Mouse (Mus musculus) limb, embryonic 15.5 days (tissue): ENCODE results near the gene S100a2. TPM values are rescaled to one million over a fixed set of nuclear protein-coding genes. Genes with fewer than 3 reads are reported as not detected.

Source experiments
- ATAC-seq: fragments of 200-750 bp; cut with Nextera tagmentation; 2 replicates; pipeline ENCODE4 v1.8.0; 2017; ENCODE audit warnings: low read depth, moderate TSS enrichment; ENCODE audit not compliant: insufficient number of reproducible peaks, low FRiP score, low TSS enrichment
- H3K27ac ChIP-seq: fragments of 300-500 bp; sonication (generic); 2 replicates; pipeline ENCODE4 v1.5.1; 2015; ENCODE audit warnings: moderate library complexity, mild to moderate bottlenecking, inconsistent platforms
- H3K27me3 ChIP-seq: fragments of 300-500 bp; sonication (generic); 2 replicates; pipeline ENCODE4 v1.6.1; 2015; ENCODE audit warnings: inconsistent platforms
- H3K36me3 ChIP-seq: fragments of 300-500 bp; sonication (generic); 2 replicates; pipeline ENCODE4 v1.6.1; 2015; ENCODE audit warnings: inconsistent platforms
- H3K4me1 ChIP-seq: fragments of 300-500 bp; sonication (generic); 2 replicates; pipeline ENCODE4 v1.6.1; 2015; ENCODE audit warnings: inconsistent platforms
- H3K4me2 ChIP-seq: fragments of 300-500 bp; sonication (generic); 2 replicates; pipeline ENCODE4 v1.6.1; 2015; ENCODE audit warnings: mild to moderate bottlenecking, inconsistent platforms
- H3K4me3 ChIP-seq: fragments of 300-500 bp; sonication (generic); 2 replicates; pipeline ENCODE4 v1.5.1; 2015; ENCODE audit warnings: mild to moderate bottlenecking, inconsistent platforms
- H3K9ac ChIP-seq: fragments of 300-500 bp; sonication (generic); 2 replicates; pipeline ENCODE4 v1.6.1; 2015; ENCODE audit warnings: inconsistent platforms
- H3K9me3 ChIP-seq: fragments of 300-500 bp; sonication (generic); 2 replicates; pipeline ENCODE4 v1.6.1; 2016; ENCODE audit warnings: inconsistent platforms
- WGBS: fragments of 180-500 bp; shearing (Covaris S2); methylation state at CpG from one replicate; pipeline ENCODE4 v1.1.7; 2015; 5-methylcytosine and 5-hydroxymethylcytosine counted together
- polyA plus RNA-seq: library from polyadenylated mRNA; unstranded; fragments of >200 nt; fragmentation: Nextera tagmentation; extraction: Ambion mirVana; gene quantifications from 2 replicates; pipeline ENCODE4 v1.2.1, GENCODE M21; 2015

S100a2 gene
- polyA plus RNA-seq, 1 experiment from 2014 or later: not detected

- Histone ChIP-seq H3K36me3 (no peaks in the 10 kb centered on the region), H3K27ac (no peak overlapping the region), H3K4me3 (no peak overlapping the region), H3K27me3 (no peaks in the 10 kb centered on the region), H3K9ac (no peak overlapping the region), H3K9me3 (no peaks in the 10 kb centered on the region), H3K4me1 (peaks cover 34% of the 10 kb centered on the region), H3K4me2 (no peak overlapping the region)
- 98% methylated on average over 1 of the region's 1 CpGs for WGBS
- ATAC-seq: no peak
Observed at GRCm38 (mm10) chr3:90582156-90582555, 7.9 kb upstream of the S100a2 start.

- no peaks in the 10 kb centered on the region for H3K36me3 ChIP-seq
- no peak overlapping the region for H3K4me2 ChIP-seq
- peaks cover 38% of the 10 kb centered on the region for H3K4me1 ChIP-seq
- no peak overlapping the region for H3K9ac ChIP-seq
- H3K27me3 ChIP-seq: no peaks in the 10 kb centered on the region
- H3K27ac ChIP-seq: no peak overlapping the region
- H3K4me3 ChIP-seq: no peak overlapping the region
- WGBS: 78% methylated on average over 4 of the region's 4 CpGs
- H3K9me3 ChIP-seq: no peaks in the 10 kb centered on the region
- no peak for ATAC-seq
Observed at GRCm38 (mm10) chr3:90582556-90582955, 7.5 kb upstream of the S100a2 start.

GRCm38 (mm10) chr3:90583893-90584292 lies 6.2 kb upstream of the S100a2 start:
- peaks cover 42% of the 10 kb centered on the region for H3K4me1 ChIP-seq
- H3K4me2 ChIP-seq: no peak overlapping the region
- H3K4me3 ChIP-seq: no peak overlapping the region
- no peak overlapping the region for H3K9ac ChIP-seq
- H3K27ac ChIP-seq: no peak overlapping the region
- no peaks in the 10 kb centered on the region for H3K36me3 ChIP-seq
- no peak for ATAC-seq
- 37% methylated on average over 3 of the region's 3 CpGs for WGBS
- H3K9me3 ChIP-seq: no peaks in the 10 kb centered on the region
- no peaks in the 10 kb centered on the region for H3K27me3 ChIP-seq

GRCm38 (mm10) chr3:90585595-90585994 lies 4.5 kb upstream of the S100a2 start:
- Histone ChIP-seq H3K27ac (peak overlapping the region; percentile 71), H3K36me3 (no peaks in the 10 kb centered on the region), H3K4me2 (no peak overlapping the region), H3K9ac (no peak overlapping the region), H3K9me3 (no peaks in the 10 kb centered on the region), H3K4me1 (peaks cover 31% of the 10 kb centered on the region), H3K27me3 (no peaks in the 10 kb centered on the region), H3K4me3 (no peak overlapping the region)
- peak; percentile 41; the same call in 1 of the 2 replicates for ATAC-seq
- 30% methylated on average over 5 of the region's 5 CpGs for WGBS

- Histone ChIP-seq H3K36me3 (no peaks in the 10 kb centered on the region), H3K4me3 (no peak overlapping the region), H3K9ac (no peak overlapping the region), H3K9me3 (no peaks in the 10 kb centered on the region), H3K27me3 (no peaks in the 10 kb centered on the region), H3K4me2 (no peak overlapping the region), H3K27ac (peak overlapping the region; percentile 71), H3K4me1 (peaks cover 31% of the 10 kb centered on the region)
- WGBS: 82% methylated on average over 15 of the region's 15 CpGs
- ATAC-seq: no peak
Observed at GRCm38 (mm10) chr3:90586016-90586643, 3.9 kb upstream of the S100a2 start.

- 49% methylated on average over 10 of the region's 10 CpGs for WGBS
- no peaks in the 10 kb centered on the region for H3K27me3 ChIP-seq
- H3K4me2 ChIP-seq: no peak overlapping the region
- no peak for ATAC-seq
- H3K27ac ChIP-seq: peak overlapping the region; percentile 71
- H3K36me3 ChIP-seq: no peaks in the 10 kb centered on the region
- no peak overlapping the region for H3K4me3 ChIP-seq
- no peaks in the 10 kb centered on the region for H3K9me3 ChIP-seq
- no peak overlapping the region for H3K9ac ChIP-seq
- H3K4me1 ChIP-seq: peaks cover 31% of the 10 kb centered on the region
Observed at GRCm38 (mm10) chr3:90586906-90587305, 3.1 kb upstream of the S100a2 start.

GRCm38 (mm10) chr3:90587361-90588101 lies 2.5 kb upstream of the S100a2 start:
- no peaks in the 10 kb centered on the region for H3K9me3 ChIP-seq
- H3K9ac ChIP-seq: no peak overlapping the region
- no peaks in the 10 kb centered on the region for H3K27me3 ChIP-seq
- peak overlapping the region; percentile 71 for H3K27ac ChIP-seq
- 87% methylated on average over 14 of the region's 14 CpGs for WGBS
- H3K4me3 ChIP-seq: no peak overlapping the region
- H3K36me3 ChIP-seq: no peaks in the 10 kb centered on the region
- H3K4me1 ChIP-seq: peaks cover 31% of the 10 kb centered on the region
- ATAC-seq: no peak
- H3K4me2 ChIP-seq: no peak overlapping the region

GRCm38 (mm10) chr3:90589390-90589789 lies 657 bp upstream of the S100a2 start:
- 75% methylated on average over 6 of the region's 6 CpGs for WGBS
- no peak overlapping the region for H3K9ac ChIP-seq
- no peaks in the 10 kb centered on the region for H3K36me3 ChIP-seq
- H3K9me3 ChIP-seq: no peaks in the 10 kb centered on the region
- no peak overlapping the region for H3K27ac ChIP-seq
- no peak overlapping the region for H3K4me2 ChIP-seq
- H3K4me1 ChIP-seq: peaks cover 25% of the 10 kb centered on the region
- H3K27me3 ChIP-seq: no peaks in the 10 kb centered on the region
- ATAC-seq: no peak
- no peak overlapping the region for H3K4me3 ChIP-seq

GRCm38 (mm10) chr3:90594466-90594865 lies 4.4 kb downstream of the S100a2 start:
- H3K4me1 ChIP-seq: no peaks in the 10 kb centered on the region
- H3K9me3 ChIP-seq: no peaks in the 10 kb centered on the region
- no peak overlapping the region for H3K4me2 ChIP-seq
- H3K4me3 ChIP-seq: no peak overlapping the region
- no peaks in the 10 kb centered on the region for H3K27me3 ChIP-seq
- H3K36me3 ChIP-seq: no peaks in the 10 kb centered on the region
- ATAC-seq: no peak
- H3K27ac ChIP-seq: no peak overlapping the region
- 30% methylated on average over 1 of the region's 1 CpGs for WGBS
- H3K9ac ChIP-seq: no peak overlapping the region

- ATAC-seq: no peak
- no peak overlapping the region for H3K4me3 ChIP-seq
- WGBS: 76% methylated on average over 5 of the region's 5 CpGs
Observed at GRCm38 (mm10) chr3:90595556-90595955, 5.5 kb downstream of the S100a2 start.

GRCm38 (mm10) chr3:90596810-90597209 lies 6.8 kb downstream of the S100a2 start:
- no peak overlapping the region for H3K9ac ChIP-seq
- H3K36me3 ChIP-seq: no peaks in the 10 kb centered on the region
- WGBS: 81% methylated on average over 6 of the region's 6 CpGs
- H3K4me1 ChIP-seq: peaks cover 15% of the 10 kb centered on the region
- no peaks in the 10 kb centered on the region for H3K27me3 ChIP-seq
- H3K27ac ChIP-seq: no peak overlapping the region
- H3K9me3 ChIP-seq: no peaks in the 10 kb centered on the region
- H3K4me2 ChIP-seq: no peak overlapping the region
- H3K4me3 ChIP-seq: no peak overlapping the region
- no peak for ATAC-seq

More at GRCm38 (mm10) chr3:90595556-90595955, 5.5 kb downstream of the S100a2 start:
- Histone ChIP-seq H3K9ac (no peak overlapping the region), H3K9me3 (no peaks in the 10 kb centered on the region), H3K4me1 (peaks cover 7% of the 10 kb centered on the region), H3K4me2 (no peak overlapping the region), H3K27ac (no peak overlapping the region), H3K36me3 (no peaks in the 10 kb centered on the region), H3K27me3 (no peaks in the 10 kb centered on the region)

GRCm38 (mm10) chr3:90597736-90598135 lies 7.7 kb downstream of the S100a2 start:
- ATAC-seq: no peak
- Histone ChIP-seq H3K27me3 (no peaks in the 10 kb centered on the region), H3K9me3 (no peaks in the 10 kb centered on the region), H3K9ac (no peak overlapping the region), H3K4me1 (peaks cover 21% of the 10 kb centered on the region), H3K36me3 (no peaks in the 10 kb centered on the region), H3K4me2 (no peak overlapping the region), H3K4me3 (no peak overlapping the region), H3K27ac (no peak overlapping the region)
- WGBS: 36% methylated on average over 6 of the region's 6 CpGs
